Mouse (Mus musculus): ENCODE results near the gene Hal. TPM values are rescaled to one million over a fixed set of nuclear protein-coding genes. Genes with fewer than 3 reads are reported as not detected.

Hal gene
- polyA plus RNA-seq, 1 experiment from 2014 or later, result 0.14 TPM

GRCm38 (mm10) chr10:93467259-93467658, 21.3 kb upstream of the Hal start:
- Histone ChIP-seq H3K9ac (ENCODE audit: low read length) (no peak overlapping the region), H3K27ac (ENCODE audit: low read length) (no peak overlapping the region), H3K4me1 (replicated peaks; ENCODE audit: control insufficient read depth, insufficient read depth, low read length) (no peaks in the 10 kb centered on the region), H3K4me3 (ENCODE audit: low read length) (no peak overlapping the region), H3K9me3 (ENCODE audit: control insufficient read depth, low read length) (no peaks in the 10 kb centered on the region), H3K27me3 (ENCODE audit: control insufficient read depth, insufficient read depth, low read depth, low read length) (no peaks in the 10 kb centered on the region), H3K4me2 (ENCODE audit: low read depth, low read length) (no peak overlapping the region), H3K36me3 (ENCODE audit: control insufficient read depth, insufficient read depth, low read length) (peaks cover 42% of the 10 kb centered on the region)
- no peak for ATAC-seq (ENCODE audit: low read depth)
- 89% methylated on average over 4 of the region's 4 CpGs for WGBS

GRCm38 (mm10) chr10:93467791-93468190, 20.8 kb upstream of the Hal start:
- H3K4me2 ChIP-seq (ENCODE audit: low read depth, low read length), result no peak overlapping the region
- ATAC-seq (ENCODE audit: low read depth), result no peak
- no peaks in the 10 kb centered on the region for H3K4me1 ChIP-seq (replicated peaks; ENCODE audit: control insufficient read depth, insufficient read depth, low read length)
- H3K27ac ChIP-seq (ENCODE audit: low read length), result no peak overlapping the region
- H3K4me3 ChIP-seq (ENCODE audit: low read length), result no peak overlapping the region
- peaks cover 41% of the 10 kb centered on the region for H3K36me3 ChIP-seq (ENCODE audit: control insufficient read depth, insufficient read depth, low read length)
- H3K9ac ChIP-seq (ENCODE audit: low read length), result no peak overlapping the region
- H3K9me3 ChIP-seq (ENCODE audit: control insufficient read depth, low read length), result no peaks in the 10 kb centered on the region
- no peaks in the 10 kb centered on the region for H3K27me3 ChIP-seq (ENCODE audit: control insufficient read depth, insufficient read depth, low read depth, low read length)
- 97% methylated on average over 3 of the region's 3 CpGs for WGBS

GRCm38 (mm10) chr10:93471415-93471814, 17.2 kb upstream of the Hal start:
- 44% methylated on average over 11 of the region's 11 CpGs for WGBS
- H3K9ac ChIP-seq (ENCODE audit: low read length), result no peak overlapping the region
- ATAC-seq (ENCODE audit: low read depth), result peak; percentile 70

GRCm38 (mm10) chr10:93484511-93484910, 4.1 kb upstream of the Hal start:
- Histone ChIP-seq H3K27me3 (ENCODE audit: control insufficient read depth, insufficient read depth, low read depth, low read length) (no peaks in the 10 kb centered on the region), H3K9me3 (ENCODE audit: control insufficient read depth, low read length) (no peaks in the 10 kb centered on the region), H3K4me3 (ENCODE audit: low read length) (no peak overlapping the region), H3K4me1 (replicated peaks; ENCODE audit: control insufficient read depth, insufficient read depth, low read length) (no peaks in the 10 kb centered on the region), H3K4me2 (ENCODE audit: low read depth, low read length) (no peak overlapping the region), H3K9ac (ENCODE audit: low read length) (no peak overlapping the region), H3K36me3 (ENCODE audit: control insufficient read depth, insufficient read depth, low read length) (peaks cover 21% of the 10 kb centered on the region), H3K27ac (ENCODE audit: low read length) (no peak overlapping the region)
- ATAC-seq (ENCODE audit: low read depth), result no peak
- 75% methylated on average over 8 of the region's 8 CpGs for WGBS

More at GRCm38 (mm10) chr10:93471415-93471814, 17.2 kb upstream of the Hal start:
- no peak overlapping the region for H3K27ac ChIP-seq (ENCODE audit: low read length)
- peaks cover 53% of the 10 kb centered on the region for H3K36me3 ChIP-seq (ENCODE audit: control insufficient read depth, insufficient read depth, low read length)
- H3K27me3 ChIP-seq (ENCODE audit: control insufficient read depth, insufficient read depth, low read depth, low read length), result no peaks in the 10 kb centered on the region
- H3K4me1 ChIP-seq (replicated peaks; ENCODE audit: control insufficient read depth, insufficient read depth, low read length), result no peaks in the 10 kb centered on the region
- H3K4me2 ChIP-seq (ENCODE audit: low read depth, low read length), result no peak overlapping the region
- no peaks in the 10 kb centered on the region for H3K9me3 ChIP-seq (ENCODE audit: control insufficient read depth, low read length)
- H3K4me3 ChIP-seq (ENCODE audit: low read length), result no peak overlapping the region

- no peaks in the 10 kb centered on the region for H3K9me3 ChIP-seq (ENCODE audit: control insufficient read depth, low read length)
- ATAC-seq (ENCODE audit: low read depth), result peak; percentile 50; the same call in 1 of the 2 replicates
- 81% methylated on average over 8 of the region's 8 CpGs for WGBS
- no peaks in the 10 kb centered on the region for H3K27me3 ChIP-seq (ENCODE audit: control insufficient read depth, insufficient read depth, low read depth, low read length)
- H3K36me3 ChIP-seq (ENCODE audit: control insufficient read depth, insufficient read depth, low read length), result peaks cover 19% of the 10 kb centered on the region
- H3K4me2 ChIP-seq (ENCODE audit: low read depth, low read length), result no peak overlapping the region
- H3K27ac ChIP-seq (ENCODE audit: low read length), result no peak overlapping the region
- no peak overlapping the region for H3K4me3 ChIP-seq (ENCODE audit: low read length)
- H3K9ac ChIP-seq (ENCODE audit: low read length), result no peak overlapping the region
- H3K4me1 ChIP-seq (replicated peaks; ENCODE audit: control insufficient read depth, insufficient read depth, low read length), result no peaks in the 10 kb centered on the region
These were observed 3.4 kb upstream of the Hal start for GRCm38 (mm10) chr10:93485055-93485691.

- Histone ChIP-seq H3K9me3 (ENCODE audit: control insufficient read depth, low read length) (no peaks in the 10 kb centered on the region), H3K9ac (ENCODE audit: low read length) (no peak overlapping the region), H3K4me3 (ENCODE audit: low read length) (no peak overlapping the region), H3K4me1 (replicated peaks; ENCODE audit: control insufficient read depth, insufficient read depth, low read length) (no peaks in the 10 kb centered on the region), H3K27me3 (ENCODE audit: control insufficient read depth, insufficient read depth, low read depth, low read length) (no peaks in the 10 kb centered on the region), H3K27ac (ENCODE audit: low read length) (no peak overlapping the region), H3K36me3 (ENCODE audit: control insufficient read depth, insufficient read depth, low read length) (peaks cover 11% of the 10 kb centered on the region), H3K4me2 (ENCODE audit: low read depth, low read length) (no peak overlapping the region)
- no peak for ATAC-seq (ENCODE audit: low read depth)
- 25% methylated on average over 4 of the region's 4 CpGs for WGBS
These were observed 1.9 kb upstream of the Hal start for GRCm38 (mm10) chr10:93486622-93487021.

- Histone ChIP-seq H3K9ac (ENCODE audit: low read length) (no peak overlapping the region), H3K36me3 (ENCODE audit: control insufficient read depth, insufficient read depth, low read length) (peaks cover under 1% of the 10 kb centered on the region; the same call in 1 of the 2 replicates), H3K4me3 (ENCODE audit: low read length) (no peak overlapping the region), H3K27ac (ENCODE audit: low read length) (no peak overlapping the region), H3K4me2 (ENCODE audit: low read depth, low read length) (no peak overlapping the region), H3K27me3 (ENCODE audit: control insufficient read depth, insufficient read depth, low read depth, low read length) (no peaks in the 10 kb centered on the region), H3K4me1 (replicated peaks; ENCODE audit: control insufficient read depth, insufficient read depth, low read length) (no peaks in the 10 kb centered on the region), H3K9me3 (ENCODE audit: control insufficient read depth, low read length) (no peaks in the 10 kb centered on the region)
- 66% methylated on average over 6 of the region's 6 CpGs for WGBS
- no peak for ATAC-seq (ENCODE audit: low read depth)
These were observed 259 bp downstream of the Hal start for GRCm38 (mm10) chr10:93488828-93489226.

- H3K4me3 ChIP-seq (ENCODE audit: low read length), result no peak overlapping the region
- H3K36me3 ChIP-seq (ENCODE audit: control insufficient read depth, insufficient read depth, low read length), result no peaks in the 10 kb centered on the region
- H3K4me2 ChIP-seq (ENCODE audit: low read depth, low read length), result no peak overlapping the region
- no peaks in the 10 kb centered on the region for H3K9me3 ChIP-seq (ENCODE audit: control insufficient read depth, low read length)
- H3K9ac ChIP-seq (ENCODE audit: low read length), result no peak overlapping the region
- H3K27me3 ChIP-seq (ENCODE audit: control insufficient read depth, insufficient read depth, low read depth, low read length), result no peaks in the 10 kb centered on the region
- H3K4me1 ChIP-seq (replicated peaks; ENCODE audit: control insufficient read depth, insufficient read depth, low read length), result no peaks in the 10 kb centered on the region
- no peak for ATAC-seq (ENCODE audit: low read depth)
- H3K27ac ChIP-seq (ENCODE audit: low read length), result no peak overlapping the region
- WGBS, result 60% methylated on average over 4 of the region's 4 CpGs
These were observed 1.9 kb downstream of the Hal start for GRCm38 (mm10) chr10:93490451-93490850.

- Histone ChIP-seq H3K36me3 (ENCODE audit: control insufficient read depth, insufficient read depth, low read length) (no peaks in the 10 kb centered on the region), H3K9ac (ENCODE audit: low read length) (no peak overlapping the region), H3K27ac (ENCODE audit: low read length) (no peak overlapping the region), H3K4me2 (ENCODE audit: low read depth, low read length) (no peak overlapping the region), H3K4me1 (replicated peaks; ENCODE audit: control insufficient read depth, insufficient read depth, low read length) (no peaks in the 10 kb centered on the region), H3K4me3 (ENCODE audit: low read length) (no peak overlapping the region), H3K9me3 (ENCODE audit: control insufficient read depth, low read length) (no peaks in the 10 kb centered on the region), H3K27me3 (ENCODE audit: control insufficient read depth, insufficient read depth, low read depth, low read length) (no peaks in the 10 kb centered on the region)
- no peak for ATAC-seq (ENCODE audit: low read depth)
- WGBS, result 56% methylated on average over 10 of the region's 10 CpGs
These were observed 12.3 kb downstream of the Hal start for GRCm38 (mm10) chr10:93500864-93501263.

- H3K27me3 ChIP-seq (ENCODE audit: control insufficient read depth, insufficient read depth, low read depth, low read length), result no peaks in the 10 kb centered on the region
- no peaks in the 10 kb centered on the region for H3K4me1 ChIP-seq (replicated peaks; ENCODE audit: control insufficient read depth, insufficient read depth, low read length)
- H3K36me3 ChIP-seq (ENCODE audit: control insufficient read depth, insufficient read depth, low read length), result no peaks in the 10 kb centered on the region
- no peak overlapping the region for H3K9ac ChIP-seq (ENCODE audit: low read length)
- no peak for ATAC-seq (ENCODE audit: low read depth)
- no peak overlapping the region for H3K4me2 ChIP-seq (ENCODE audit: low read depth, low read length)
- no peak overlapping the region for H3K27ac ChIP-seq (ENCODE audit: low read length)
- WGBS, result 77% methylated on average over 10 of the region's 10 CpGs
- no peaks in the 10 kb centered on the region for H3K9me3 ChIP-seq (ENCODE audit: control insufficient read depth, low read length)
- no peak overlapping the region for H3K4me3 ChIP-seq (ENCODE audit: low read length)
These were observed 12.8 kb downstream of the Hal start for GRCm38 (mm10) chr10:93501346-93501745.
